Mouse (Mus musculus) heart, embryonic 14.5 days (tissue): ENCODE measurements at regions not wholly inside any gene's neighbourhood (a gene's known extent, or its start where the extent isn't known, plus 50 kb on each side); places are given as distances from the start of the nearest gene placed in this dataset.

ENCODE experiments used
- ATAC-seq: fragments of 200-750 bp; cut with Nextera tagmentation; 2 replicates; pipeline ENCODE4 v1.8.0; 2017; ENCODE audit warnings: low read depth, moderate TSS enrichment; ENCODE audit not compliant: insufficient number of reproducible peaks, insufficient read depth, low FRiP score
- H3K27ac ChIP-seq, 2 experiments: fragments of 200-500 bp in 1 of 2; fragments of 300-500 bp in 1 of 2; sonication (generic) in 1 of 2; replicated peaks in 1 of 2; 2 replicates each; pipeline ENCODE4 v1.5.1; 2012 to 2014; ENCODE audit warnings: low read depth in 2 of 2, low read length in 2 of 2, control low read depth in 1 of 2, mild to moderate bottlenecking in 1 of 2, mixed read lengths in 1 of 2; ENCODE audit not compliant: control insufficient read depth in 1 of 2, insufficient read depth in 1 of 2
- H3K27me3 ChIP-seq: fragments of 300-500 bp; sonication (generic); 2 replicates; pipeline ENCODE4 v1.6.1; 2014; ENCODE audit warnings: mild to moderate bottlenecking, low read length, control low read depth; ENCODE audit not compliant: control insufficient read depth, insufficient read depth
- H3K36me3 ChIP-seq: fragments of 300-500 bp; sonication (generic); 2 replicates; pipeline ENCODE4 v1.6.1; 2014; ENCODE audit warnings: mild to moderate bottlenecking, control low read depth, low read length, mixed read lengths; ENCODE audit not compliant: control insufficient read depth, insufficient read depth
- H3K4me1 ChIP-seq, 2 experiments: fragments of 200-500 bp in 1 of 2; fragments of 300-500 bp in 1 of 2; sonication (generic) in 1 of 2; 2 replicates each; pipeline ENCODE4 v1.6.1; 2012 to 2014; ENCODE audit warnings: low read length in 2 of 2, control low read depth in 1 of 2, mixed read lengths in 1 of 2; ENCODE audit not compliant: control insufficient read depth in 2 of 2, insufficient read depth in 2 of 2
- H3K4me2 ChIP-seq: fragments of 300-500 bp; sonication (generic); 2 replicates; pipeline ENCODE4 v1.6.1; 2014; ENCODE audit warnings: mild to moderate bottlenecking, low read length
- H3K4me3 ChIP-seq, 2 experiments: fragments of 200-500 bp in 1 of 2; fragments of 300-500 bp in 1 of 2; sonication (generic) in 1 of 2; 2 replicates each; pipeline ENCODE4 v1.5.1; 2012 to 2014; ENCODE audit warnings: low read length in 2 of 2, mild to moderate bottlenecking in 2 of 2, control low read depth in 1 of 2, low read depth in 1 of 2, moderate library complexity in 1 of 2; ENCODE audit not compliant: control insufficient read depth in 1 of 2, insufficient read depth in 1 of 2
- H3K9ac ChIP-seq: fragments of 300-500 bp; sonication (generic); 2 replicates; pipeline ENCODE4 v1.6.1; 2014; ENCODE audit warnings: mild to moderate bottlenecking, low read length
- H3K9me3 ChIP-seq: fragments of 300-500 bp; sonication (generic); 2 replicates; pipeline ENCODE4 v1.6.1; 2016; ENCODE audit warnings: low read length, control low read depth; ENCODE audit not compliant: control insufficient read depth
- WGBS: fragments of 180-500 bp; shearing (Covaris S2); extraction: QIAGEN DNeasy Blood & Tissue Kit; methylation state at CpG from one replicate; pipeline ENCODE4 v1.1.7; 2014; 5-methylcytosine and 5-hydroxymethylcytosine counted together

DNA sequence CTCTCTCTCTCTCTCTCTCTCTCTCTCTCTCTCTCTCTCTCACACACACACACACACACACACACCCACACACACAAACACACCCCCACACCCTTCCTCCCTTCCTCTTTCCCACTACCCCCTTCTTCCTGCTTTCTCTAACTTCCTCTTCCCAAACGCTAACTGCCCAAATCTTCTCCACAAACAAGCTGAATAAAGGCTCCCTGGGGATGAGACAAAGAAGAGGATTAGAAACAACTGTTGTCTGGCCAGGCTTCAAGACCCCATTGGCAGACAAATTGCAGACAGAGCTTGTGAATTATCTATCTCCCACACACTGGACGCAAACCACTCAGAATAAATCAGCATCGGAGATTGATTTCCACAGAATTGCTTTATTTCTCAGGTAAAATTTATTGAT lies 603.4 kb upstream of the Tle4 start:
- Histone ChIP-seq H3K27ac (no peak overlapping the region), H3K4me3 (no peak overlapping the region), H3K27me3 (no peaks in the 10 kb centered on the region), H3K9ac (no peak overlapping the region), H3K36me3 (no peaks in the 10 kb centered on the region), H3K4me2 (no peak overlapping the region), H3K9me3 (no peaks in the 10 kb centered on the region), H3K4me1 (no peaks in the 10 kb centered on the region)
- WGBS, result 28% methylated on average over 3 of the region's 3 CpGs
- ATAC-seq, result no peak

DNA sequence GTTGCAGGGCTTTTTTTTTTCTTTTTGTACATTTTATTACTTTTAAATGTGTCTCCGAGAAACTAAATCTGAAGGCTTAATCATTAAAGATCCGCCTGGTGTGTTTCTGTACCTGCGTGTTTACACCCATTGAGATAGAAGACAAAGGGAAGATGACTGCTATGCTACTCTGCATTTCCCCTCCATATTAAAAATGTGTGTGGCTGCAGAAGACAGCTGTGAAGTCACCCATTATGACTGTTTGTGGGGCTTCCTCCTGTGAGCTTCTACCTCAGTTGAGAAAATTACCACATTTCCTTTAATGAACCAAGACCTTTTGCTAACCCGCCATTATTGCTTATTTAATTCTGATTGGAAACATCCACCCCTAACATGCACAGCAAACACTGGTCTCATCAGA lies 602.9 kb upstream of the Tle4 start:
- H3K27ac ChIP-seq, result no peak overlapping the region
- no peaks in the 10 kb centered on the region for H3K36me3 ChIP-seq
- H3K4me3 ChIP-seq, result no peak overlapping the region
- H3K9ac ChIP-seq, result no peak overlapping the region
- H3K27me3 ChIP-seq, result no peaks in the 10 kb centered on the region
- no peak for ATAC-seq
- H3K4me2 ChIP-seq, result no peak overlapping the region
- 70% methylated on average over 4 of the region's 4 CpGs for WGBS
- no peaks in the 10 kb centered on the region for H3K4me1 ChIP-seq
- H3K9me3 ChIP-seq, result no peaks in the 10 kb centered on the region

DNA sequence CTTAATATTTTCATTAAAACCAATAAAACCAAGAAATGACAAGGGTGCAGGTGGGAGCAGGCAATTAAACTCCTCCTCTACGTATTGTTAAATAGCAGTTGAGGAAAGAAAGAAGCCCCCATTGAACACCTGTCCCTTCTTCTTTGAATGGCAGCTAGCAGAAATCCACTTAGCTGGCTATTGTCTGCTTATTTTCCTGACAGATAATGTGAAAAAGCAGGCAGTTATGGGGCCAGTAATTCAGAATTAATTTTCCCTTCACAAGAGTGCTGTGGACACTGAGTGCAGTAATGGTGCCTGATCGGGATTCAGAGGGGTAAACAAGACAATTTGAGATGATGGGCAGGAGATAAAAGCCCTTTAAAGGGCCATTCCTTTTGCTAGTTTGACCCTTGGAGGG lies 602.5 kb upstream of the Tle4 start:
- Histone ChIP-seq H3K27me3 (no peaks in the 10 kb centered on the region), H3K9ac (no peak overlapping the region), H3K4me2 (no peak overlapping the region), H3K4me3 (no peak overlapping the region), H3K9me3 (no peaks in the 10 kb centered on the region), H3K27ac (no peak overlapping the region), H3K4me1 (no peaks in the 10 kb centered on the region), H3K36me3 (no peaks in the 10 kb centered on the region)
- WGBS, result 67% methylated on average over 2 of the region's 2 CpGs
- ATAC-seq, result no peak

DNA sequence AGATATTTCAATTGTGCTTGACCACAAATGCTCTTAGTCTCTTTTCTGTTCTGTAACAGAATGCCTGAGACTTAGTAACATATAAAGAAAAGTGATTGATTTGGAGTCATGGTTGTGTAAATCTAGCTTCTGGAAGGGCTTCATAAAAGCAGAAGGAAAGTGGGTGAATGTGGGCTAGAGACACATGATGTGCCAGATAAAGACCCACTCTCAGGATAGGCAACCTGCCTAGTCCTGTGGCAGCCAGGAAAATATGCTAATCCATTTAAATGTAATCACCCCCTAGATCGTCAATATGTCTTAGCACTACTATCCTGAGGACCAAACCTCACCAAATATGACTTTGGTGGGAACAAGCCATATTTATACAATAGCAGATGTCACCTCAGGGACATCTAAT lies 601.8 kb upstream of the Tle4 start:
- H3K4me3 ChIP-seq, result no peak overlapping the region
- H3K4me1 ChIP-seq, result no peaks in the 10 kb centered on the region
- H3K4me2 ChIP-seq, result no peak overlapping the region
- no peaks in the 10 kb centered on the region for H3K36me3 ChIP-seq
- H3K27me3 ChIP-seq, result no peaks in the 10 kb centered on the region
- no peaks in the 10 kb centered on the region for H3K9me3 ChIP-seq
- WGBS, result 65% methylated on average over 1 of the region's 1 CpGs
- H3K27ac ChIP-seq, result no peak overlapping the region
- no peak overlapping the region for H3K9ac ChIP-seq
- no peak for ATAC-seq

DNA sequence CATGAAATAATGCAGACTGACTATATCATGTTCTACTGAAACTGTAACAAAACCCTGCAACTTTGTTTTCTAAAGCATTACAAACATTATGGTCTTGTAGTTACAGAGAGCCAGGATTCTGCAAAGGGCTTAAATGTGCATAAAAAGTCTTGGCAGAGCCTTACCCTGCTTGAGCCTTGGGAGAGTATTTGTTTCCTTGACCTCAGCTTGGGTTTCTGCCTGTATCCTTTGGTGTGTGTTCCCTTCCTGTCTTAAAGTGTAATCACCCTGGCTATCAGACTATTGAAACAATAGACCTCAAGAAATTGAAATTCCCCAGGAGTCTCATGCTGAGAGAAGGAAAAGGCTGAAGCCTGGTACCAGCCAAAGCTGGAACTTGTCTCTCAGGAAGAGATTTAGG lies 577.4 kb upstream of the Tle4 start:
- Histone ChIP-seq H3K4me2 (no peak overlapping the region), H3K27me3 (no peaks in the 10 kb centered on the region), H3K9me3 (peaks cover 4% of the 10 kb centered on the region), H3K4me1 (no peaks in the 10 kb centered on the region), H3K27ac (no peak overlapping the region), H3K4me3 (no peak overlapping the region), H3K9ac (no peak overlapping the region), H3K36me3 (no peaks in the 10 kb centered on the region)
- no peak for ATAC-seq

DNA sequence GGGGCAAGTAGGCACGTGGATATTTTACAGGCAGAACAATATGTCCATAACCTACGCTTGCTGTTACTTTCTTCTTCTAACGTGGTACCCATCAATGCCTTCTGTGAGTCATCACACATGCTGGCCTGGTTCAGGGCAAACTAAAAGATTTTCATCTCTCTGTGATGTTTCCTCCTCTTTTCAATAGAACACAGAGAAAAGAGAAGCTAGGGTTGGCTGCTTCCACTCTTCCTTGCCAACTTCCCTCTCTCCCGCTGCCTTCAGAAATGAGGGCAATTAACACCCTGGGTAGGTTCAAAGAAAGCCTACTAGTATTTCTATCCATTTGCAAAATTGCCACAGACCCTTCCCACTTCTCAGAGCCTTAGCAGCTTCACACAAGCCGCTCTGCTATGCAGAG lies 575.5 kb upstream of the Tle4 start:
- Histone ChIP-seq H3K4me2 (no peak overlapping the region), H3K4me3 (no peak overlapping the region), H3K9me3 (peaks cover 4% of the 10 kb centered on the region), H3K9ac (no peak overlapping the region), H3K27me3 (no peaks in the 10 kb centered on the region), H3K4me1 (no peaks in the 10 kb centered on the region), H3K27ac (no peak overlapping the region), H3K36me3 (no peaks in the 10 kb centered on the region)
- WGBS, result 32% methylated on average over 5 of the region's 5 CpGs
- no peak for ATAC-seq

DNA sequence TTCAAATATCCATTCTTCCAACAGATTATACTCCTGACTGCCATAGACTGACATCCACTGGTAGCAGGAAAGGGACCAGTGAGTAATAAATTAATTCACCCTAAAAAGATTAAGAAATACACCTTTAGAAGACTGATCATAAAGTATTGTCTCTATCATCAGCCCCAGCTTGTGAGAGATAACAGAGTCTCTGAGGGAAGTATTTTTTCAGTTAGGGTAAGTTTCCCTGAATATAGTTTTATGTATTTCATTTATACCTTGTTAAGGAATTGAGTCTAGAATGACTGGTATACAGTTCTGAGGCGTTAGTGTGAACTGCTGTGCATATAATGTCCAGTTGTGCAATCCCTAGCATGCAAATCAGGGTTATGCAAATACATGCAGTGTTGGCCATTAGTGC lies 569.3 kb upstream of the Tle4 start:
- no peak overlapping the region for H3K9ac ChIP-seq
- peaks cover 3% of the 10 kb centered on the region for H3K9me3 ChIP-seq
- no peaks in the 10 kb centered on the region for H3K36me3 ChIP-seq
- WGBS, result 72% methylated on average over 1 of the region's 1 CpGs
- H3K4me3 ChIP-seq, result no peak overlapping the region
- no peaks in the 10 kb centered on the region for H3K4me1 ChIP-seq
- no peak overlapping the region for H3K4me2 ChIP-seq
- no peak overlapping the region for H3K27ac ChIP-seq
- no peak for ATAC-seq
- no peaks in the 10 kb centered on the region for H3K27me3 ChIP-seq

DNA sequence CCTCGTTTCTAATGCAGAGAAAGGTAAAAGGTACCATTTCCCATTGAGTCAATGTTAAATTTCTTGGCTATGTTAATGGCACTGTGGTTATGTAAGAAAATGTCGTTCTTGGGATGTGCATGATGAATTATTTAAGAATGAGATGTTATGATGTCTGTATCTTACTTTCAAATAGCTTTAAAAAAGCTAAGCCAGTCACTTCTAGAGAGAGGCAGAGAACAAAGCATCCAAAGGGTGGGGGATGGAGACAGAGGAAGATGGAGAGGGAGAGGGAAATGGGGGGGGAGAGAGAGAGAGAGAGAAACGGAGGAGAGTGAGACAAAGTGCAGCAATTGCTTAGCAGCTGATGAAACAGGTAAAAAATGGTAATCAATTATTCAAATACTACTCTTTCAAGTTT lies 562.8 kb upstream of the Tle4 start:
- no peaks in the 10 kb centered on the region for H3K4me1 ChIP-seq
- H3K4me3 ChIP-seq, result no peak overlapping the region
- no peak overlapping the region for H3K4me2 ChIP-seq
- H3K9ac ChIP-seq, result no peak overlapping the region
- no peaks in the 10 kb centered on the region for H3K36me3 ChIP-seq
- no peak overlapping the region for H3K27ac ChIP-seq
- H3K27me3 ChIP-seq, result no peaks in the 10 kb centered on the region
- 51% methylated on average over 3 of the region's 3 CpGs for WGBS
- no peaks in the 10 kb centered on the region for H3K9me3 ChIP-seq
- ATAC-seq, result no peak
